Mouse (Mus musculus) G1E (cell line): ENCODE data around the gene Arl15. TPM values are rescaled to one million over a fixed set of nuclear protein-coding genes. Genes with fewer than 3 reads are reported as not detected.

ENCODE experiments used
- ATAC-seq: 2 replicates; pipeline ENCODE4 v1.8.0; 2016; ENCODE audit warnings: mild to moderate bottlenecking; ENCODE audit not compliant: insufficient number of reproducible peaks, poor library complexity, low FRiP score, severe bottlenecking; ENCODE audit errors: extremely low read depth
- DNase-seq: peaks from one replicate; pipeline ENCODE4 v3.0.0; 2012; ENCODE audit warnings: low spot score
- H3K27me3 ChIP-seq: 2 replicates; pipeline ENCODE4 v1.6.1; 2012; ENCODE audit warnings: mild to moderate bottlenecking, low read length, inconsistent platforms; ENCODE audit not compliant: insufficient read depth
- H3K36me3 ChIP-seq: replicated peaks from 2 replicates; pipeline ENCODE3; 2012; ENCODE audit warnings: mild to moderate bottlenecking, inconsistent platforms
- H3K4me1 ChIP-seq: 2 replicates; pipeline ENCODE4 v1.6.1; 2012; ENCODE audit warnings: low read depth, low read length, inconsistent platforms, mixed read lengths; ENCODE audit not compliant: insufficient read depth
- H3K4me3 ChIP-seq: 2 replicates; pipeline ENCODE4 v1.5.1; 2012; ENCODE audit warnings: low read depth, mild to moderate bottlenecking, inconsistent platforms, low read length, moderate library complexity, mixed read lengths
- H3K9me3 ChIP-seq: replicated peaks from 2 replicates; pipeline ENCODE4 v1.6.1; 2012; ENCODE audit warnings: inconsistent platforms
- CTCF ChIP-seq: IDR thresholded peaks from 2 replicates; pipeline ENCODE4 v1.5.1; 2012; ENCODE audit warnings: low read depth, low read length, inconsistent platforms, mixed read lengths
- GATA1 ChIP-seq: IDR thresholded peaks from 2 replicates; pipeline ENCODE4 v1.6.1; 2012; ENCODE audit warnings: borderline replicate concordance, low read length, inconsistent platforms, mixed read lengths
- GATA2 ChIP-seq: IDR thresholded peaks from 2 replicates; pipeline ENCODE4 v1.6.1; 2012; ENCODE audit warnings: low read depth, low read length, inconsistent platforms, borderline replicate concordance
- POLR2AphosphoS5 ChIP-seq: IDR thresholded peaks from 2 replicates; pipeline ENCODE4 v1.6.1; 2012; ENCODE audit warnings: low read depth, low read length, inconsistent platforms; ENCODE audit not compliant: insufficient replicate concordance
- TAL1 ChIP-seq: conservative IDR thresholded peaks from 2 replicates; pipeline ENCODE4 v1.6.1; 2012; ENCODE audit warnings: low read depth, low read length, inconsistent platforms, mixed read lengths
- polyA plus RNA-seq: library from polyadenylated mRNA; stranded (reverse); fragments of >175 nt; gene quantifications from 2 replicates; pipeline ENCODE4 v1.2.3, GENCODE M21; 2012
- total RNA-seq, 2 experiments: library from RNA; stranded (forward) in 1 of 2; stranded (reverse) in 1 of 2; fragments of 200-1000 nt in 1 of 2; fragments of >200 nt in 1 of 2; fragmentation: Nextera tagmentation in 1 of 2; gene quantifications; 2 replicates each; pipeline ENCODE4 v1.2.3; 2014 to 2017

Gene Arl15
- total and polyA plus RNA-seq, 3 experiments: 3.2 to 73.8 (median 64.0) TPM

DNA sequence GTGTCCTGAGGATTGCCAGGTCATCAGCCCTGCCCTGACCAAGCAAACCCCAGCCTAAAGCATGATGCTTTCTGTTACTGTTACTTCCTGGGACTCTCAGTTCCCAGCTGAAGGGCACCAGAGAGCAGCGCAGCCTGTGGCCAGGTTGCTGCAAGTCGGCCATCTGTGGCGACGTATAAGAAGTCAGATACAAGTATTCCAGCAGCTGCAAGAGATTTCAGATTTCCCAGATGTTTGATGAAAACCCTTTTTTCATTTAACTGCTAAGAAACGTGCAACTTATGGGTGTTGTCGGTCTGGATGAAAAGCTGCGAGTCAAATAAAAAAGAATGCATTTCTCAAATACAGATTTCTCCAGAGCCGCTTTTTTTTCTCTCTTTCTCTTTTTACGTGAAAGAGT is 345.3 kb downstream of the Arl15 start:
- peaks cover 92% of the 10 kb centered on the region for H3K36me3 ChIP-seq
- DNase-seq (no peak), ATAC-seq (no peak)
- peaks cover 5% of the 10 kb centered on the region; the same call in 1 of the 2 replicates for H3K4me1 ChIP-seq
- H3K27me3 ChIP-seq: no peaks in the 10 kb centered on the region
- TF ChIP-seq CTCF (no peak), TAL1 (no peak), GATA1 (no peak), POLR2AphosphoS5 (no peak), GATA2 (no peak)
- no peak overlapping the region for H3K4me3 ChIP-seq
- no peaks in the 10 kb centered on the region for H3K9me3 ChIP-seq

- Histone ChIP-seq H3K27me3 (no peaks in the 10 kb centered on the region), H3K9me3 (no peaks in the 10 kb centered on the region), H3K36me3 (peaks cover 84% of the 10 kb centered on the region), H3K4me3 (no peak overlapping the region), H3K4me1 (peaks cover 5% of the 10 kb centered on the region; the same call in 1 of the 2 replicates)
- TF ChIP-seq GATA2: no peak
- no peak for TF ChIP-seq TAL1
- no peak for TF ChIP-seq CTCF
- TF ChIP-seq POLR2AphosphoS5: no peak
- TF ChIP-seq GATA1: no peak
- DNase-seq: no peak
- no peak for ATAC-seq
Observed at GRCm38 (mm10) chr13:114142826-114143225, 348.5 kb downstream of the Arl15 start.

GRCm38 (mm10) chr13:114143247-114143646 is 348.9 kb downstream of the Arl15 start:
- TF ChIP-seq TAL1: no peak
- no peak for TF ChIP-seq CTCF
- TF ChIP-seq POLR2AphosphoS5: no peak
- TF ChIP-seq GATA2: no peak
- TF ChIP-seq GATA1: no peak
- ATAC-seq: no peak

DNA sequence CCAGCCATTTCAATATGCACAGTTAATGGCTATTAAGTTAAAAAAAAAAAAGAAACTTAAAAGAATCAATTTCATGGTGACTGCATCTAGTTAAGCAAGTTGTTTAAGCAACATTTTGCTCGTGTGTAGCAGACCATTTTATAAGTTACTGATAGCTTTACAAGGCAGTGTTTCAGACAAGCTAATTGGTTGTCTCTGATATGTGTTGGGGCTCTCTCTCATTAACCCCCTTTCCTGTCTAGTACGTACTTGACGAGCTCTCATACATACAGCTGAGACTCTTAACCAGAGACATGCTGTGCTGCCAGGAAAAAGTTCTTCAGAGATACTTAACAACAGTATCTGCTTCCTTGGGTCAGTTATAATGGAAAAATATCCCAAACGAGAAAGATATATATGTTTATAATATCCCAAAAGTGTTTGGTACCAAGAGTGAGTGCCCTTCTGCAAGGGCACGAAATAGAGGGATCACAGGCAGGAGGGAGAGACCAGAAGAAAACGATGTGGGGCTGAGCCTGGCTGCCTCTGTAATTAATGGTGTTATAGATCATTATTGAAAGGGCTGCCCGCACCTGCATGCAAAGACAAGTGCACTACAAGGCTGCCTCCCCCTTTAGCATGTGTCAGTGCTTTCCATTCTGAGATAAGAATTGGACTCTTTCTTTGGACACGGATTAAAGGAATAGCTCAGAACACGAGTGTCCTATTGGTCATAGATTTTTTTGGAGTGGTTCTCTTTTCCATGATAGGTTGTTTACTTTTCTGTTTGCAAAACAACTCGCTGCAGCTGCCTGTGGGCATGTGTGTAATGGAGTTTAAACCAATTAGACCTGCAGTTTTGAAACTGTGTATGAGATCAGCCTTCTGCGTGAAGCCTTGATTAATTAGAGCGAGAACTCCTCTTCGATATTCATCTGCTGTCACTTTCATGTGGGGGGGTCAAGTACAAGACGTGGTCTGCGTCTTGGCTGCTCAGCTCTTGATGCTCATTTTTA is 350.0 kb downstream of the Arl15 start:
- ATAC-seq: no peak
- H3K4me3 ChIP-seq: no peak overlapping the region
- no peak for DNase-seq
- H3K9me3 ChIP-seq: no peaks in the 10 kb centered on the region
- H3K4me1 ChIP-seq: peaks cover 5% of the 10 kb centered on the region; the same call in 1 of the 2 replicates
- H3K27me3 ChIP-seq: no peaks in the 10 kb centered on the region
- TF ChIP-seq POLR2AphosphoS5 (no peak), TAL1 (no peak), CTCF (no peak), GATA2 (no peak)
- H3K36me3 ChIP-seq: peaks cover 84% of the 10 kb centered on the region

More at GRCm38 (mm10) chr13:114143247-114143646, 348.9 kb downstream of the Arl15 start:
- Histone ChIP-seq H3K36me3 (peaks cover 84% of the 10 kb centered on the region), H3K9me3 (no peaks in the 10 kb centered on the region), H3K4me1 (peaks cover 5% of the 10 kb centered on the region; the same call in 1 of the 2 replicates), H3K4me3 (no peak overlapping the region), H3K27me3 (no peaks in the 10 kb centered on the region)
- no peak for DNase-seq

DNA sequence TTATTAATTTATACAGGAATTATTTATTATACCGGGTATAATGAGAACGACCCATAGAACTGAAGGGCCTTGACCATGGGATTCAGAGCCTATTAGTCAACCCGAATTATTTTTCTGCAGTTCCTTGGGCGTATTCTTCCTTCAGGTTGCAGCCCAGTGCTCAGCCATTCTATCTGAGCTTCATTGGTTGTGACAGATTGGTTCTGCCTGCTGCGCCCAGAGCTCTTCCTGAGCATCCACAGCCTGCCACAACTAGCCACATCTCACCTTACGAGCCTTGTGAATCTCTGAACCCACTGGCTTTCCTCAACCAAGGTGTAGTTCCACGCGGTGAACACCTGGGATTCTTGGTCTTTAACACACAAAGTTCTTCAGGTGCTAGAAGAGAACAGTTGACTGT is 350.9 kb downstream of the Arl15 start:
- no peaks in the 10 kb centered on the region for H3K27me3 ChIP-seq
- peaks cover 5% of the 10 kb centered on the region; the same call in 1 of the 2 replicates for H3K4me1 ChIP-seq
- no peak overlapping the region for H3K4me3 ChIP-seq
- peaks cover 86% of the 10 kb centered on the region for H3K36me3 ChIP-seq
- no peak for DNase-seq
- no peaks in the 10 kb centered on the region for H3K9me3 ChIP-seq
- ATAC-seq: no peak
- TF ChIP-seq GATA1 (no peak), POLR2AphosphoS5 (no peak), TAL1 (no peak), GATA2 (no peak), CTCF (no peak)

GRCm38 (mm10) chr13:114150856-114151697 is 356.8 kb downstream of the Arl15 start:
- H3K4me1 ChIP-seq: no peaks in the 10 kb centered on the region
- no peaks in the 10 kb centered on the region for H3K27me3 ChIP-seq
- TF ChIP-seq CTCF: no peak
- no peak for TF ChIP-seq GATA1
- TF ChIP-seq TAL1: no peak
- TF ChIP-seq GATA2: no peak
- TF ChIP-seq POLR2AphosphoS5: no peak
- no peak for ATAC-seq
- H3K9me3 ChIP-seq: no peaks in the 10 kb centered on the region
- peaks cover 84% of the 10 kb centered on the region for H3K36me3 ChIP-seq
- H3K4me3 ChIP-seq: no peak overlapping the region
- no peak for DNase-seq
